Mouse (Mus musculus) stomach, embryonic 14.5 days (tissue): ENCODE data around the gene Dmwd. TPM values are rescaled to one million over a fixed set of nuclear protein-coding genes. Genes with fewer than 3 reads are reported as not detected.

Experiments used
- ATAC-seq: fragments of 200-750 bp; cut with Nextera tagmentation; 2 replicates; pipeline ENCODE4 v1.8.0; 2017; ENCODE audit warnings: low read depth, moderate TSS enrichment; ENCODE audit not compliant: insufficient number of reproducible peaks, insufficient read depth, low FRiP score
- H3K27ac ChIP-seq: fragments of 300-500 bp; sonication (generic); 2 replicates; pipeline ENCODE4 v1.5.1; 2014; ENCODE audit warnings: mild to moderate bottlenecking, low read length, moderate library complexity, mixed read lengths
- H3K27me3 ChIP-seq: fragments of 300-500 bp; sonication (generic); 2 replicates; pipeline ENCODE4 v1.6.1; 2014; ENCODE audit warnings: low read length, control low read depth, mixed read lengths; ENCODE audit not compliant: control insufficient read depth, insufficient read depth
- H3K36me3 ChIP-seq: fragments of 300-500 bp; sonication (generic); 2 replicates; pipeline ENCODE4 v1.6.1; 2014; ENCODE audit warnings: mild to moderate bottlenecking, control low read depth, low read length, moderate library complexity, mixed read lengths; ENCODE audit not compliant: control insufficient read depth, insufficient read depth
- H3K4me1 ChIP-seq: fragments of 300-500 bp; sonication (generic); 2 replicates; pipeline ENCODE4 v1.6.1; 2014; ENCODE audit warnings: low read length, control low read depth, mixed read lengths; ENCODE audit not compliant: control insufficient read depth, insufficient read depth
- H3K4me2 ChIP-seq: fragments of 300-500 bp; sonication (generic); replicated peaks from 2 replicates; pipeline ENCODE4 v1.6.1; 2014; ENCODE audit warnings: low read depth, low read length, control low read depth
- H3K4me3 ChIP-seq: fragments of 300-500 bp; sonication (generic); 2 replicates; pipeline ENCODE4 v1.5.1; 2014; ENCODE audit warnings: low read depth, low read length, control low read depth
- H3K9ac ChIP-seq: fragments of 300-500 bp; sonication (generic); replicated peaks from 2 replicates; pipeline ENCODE4 v1.6.1; 2014; ENCODE audit warnings: low read depth, mild to moderate bottlenecking, control low read depth, low read length, moderate library complexity, mixed read lengths
- H3K9me3 ChIP-seq: fragments of 300-500 bp; sonication (generic); 2 replicates; pipeline ENCODE4 v1.6.1; 2016; ENCODE audit warnings: low read depth, low read length, control low read depth; ENCODE audit not compliant: control insufficient read depth
- WGBS: fragments of 180-500 bp; shearing (Covaris S2); extraction: QIAGEN DNeasy Blood & Tissue Kit; methylation state at CpG from one replicate; pipeline ENCODE4 v1.1.7; 2014; 5-methylcytosine and 5-hydroxymethylcytosine counted together
- polyA plus RNA-seq: library from polyadenylated mRNA; unstranded; fragments of >200 nt; fragmentation: Nextera tagmentation; extraction: Ambion mirVana; gene quantifications from 2 replicates; pipeline ENCODE4 v1.2.1, GENCODE M21; 2014

Dmwd gene
- 14.3 and 16.8 TPM in 2 replicates for polyA plus RNA-seq

- Histone ChIP-seq H3K27me3 (no peaks in the 10 kb centered on the region), H3K4me1 (peaks cover 18% of the 10 kb centered on the region), H3K27ac (peak within 1 kb of the TSS; percentile 76)
These were observed at the start of gene Dmwd for GRCm38 (mm10) chr7:19075723-19076585. TSS of gene Dmwd (plus strand) at chr7:19076227.

GRCm38 (mm10) chr7:19028067-19028466 is 48.0 kb upstream of the Dmwd start:
- peaks cover 5% of the 10 kb centered on the region; the same call in 1 of the 2 replicates for H3K27me3 ChIP-seq
- H3K4me1 ChIP-seq, result peaks cover 11% of the 10 kb centered on the region
- no peak overlapping the region for H3K9ac ChIP-seq
- no peaks in the 10 kb centered on the region for H3K9me3 ChIP-seq
- H3K4me2 ChIP-seq, result no peak overlapping the region
- no peak overlapping the region for H3K27ac ChIP-seq
- no peak for ATAC-seq
- peaks cover 41% of the 10 kb centered on the region for H3K36me3 ChIP-seq
- no peak overlapping the region for H3K4me3 ChIP-seq

More at GRCm38 (mm10) chr7:19075723-19076585, at the start of gene Dmwd:
- under 1% methylated on average over 89 of the region's 91 CpGs for WGBS
- Histone ChIP-seq H3K9me3 (no peaks in the 10 kb centered on the region), H3K9ac (peak within 1 kb of the TSS; percentile 96), H3K4me2 (peak within 1 kb of the TSS; percentile 88), H3K36me3 (peaks cover 31% of the 10 kb centered on the region), H3K4me3 (peak within 1 kb of the TSS; percentile 98)
- ATAC-seq, result peak; percentile 98

GRCm38 (mm10) chr7:19029084-19029653 is 46.9 kb upstream of the Dmwd start:
- WGBS, result 61% methylated on average over 6 of the region's 6 CpGs
- Histone ChIP-seq H3K27me3 (no peaks in the 10 kb centered on the region), H3K4me3 (no peak overlapping the region), H3K9ac (no peak overlapping the region), H3K9me3 (no peaks in the 10 kb centered on the region), H3K27ac (no peak overlapping the region), H3K4me2 (no peak overlapping the region), H3K4me1 (peaks cover 8% of the 10 kb centered on the region), H3K36me3 (peaks cover 47% of the 10 kb centered on the region)
- peak; percentile 56 for ATAC-seq

GRCm38 (mm10) chr7:19031641-19032040 is 44.4 kb upstream of the Dmwd start:
- no peak overlapping the region for H3K4me3 ChIP-seq
- H3K4me2 ChIP-seq, result no peak overlapping the region
- no peaks in the 10 kb centered on the region for H3K4me1 ChIP-seq
- H3K27me3 ChIP-seq, result no peaks in the 10 kb centered on the region
- no peak overlapping the region for H3K27ac ChIP-seq
- ATAC-seq, result no peak
- no peaks in the 10 kb centered on the region for H3K9me3 ChIP-seq
- H3K9ac ChIP-seq, result no peak overlapping the region
- WGBS, result 86% methylated on average over 4 of the region's 4 CpGs
- H3K36me3 ChIP-seq, result peaks cover 68% of the 10 kb centered on the region

- H3K4me1 ChIP-seq, result no peaks in the 10 kb centered on the region
- H3K36me3 ChIP-seq, result peaks cover 95% of the 10 kb centered on the region
- no peak overlapping the region for H3K9ac ChIP-seq
- no peaks in the 10 kb centered on the region for H3K27me3 ChIP-seq
- 95% methylated on average over 6 of the region's 6 CpGs for WGBS
- no peak overlapping the region for H3K4me3 ChIP-seq
- H3K4me2 ChIP-seq, result no peak overlapping the region
- no peak for ATAC-seq
- no peak overlapping the region for H3K27ac ChIP-seq
- H3K9me3 ChIP-seq, result no peaks in the 10 kb centered on the region
These were observed 31.4 kb upstream of the Dmwd start for GRCm38 (mm10) chr7:19044616-19045015.

- Histone ChIP-seq H3K27me3 (no peaks in the 10 kb centered on the region), H3K9ac (no peak overlapping the region), H3K36me3 (peaks cover 94% of the 10 kb centered on the region), H3K4me1 (no peaks in the 10 kb centered on the region), H3K4me2 (no peak overlapping the region), H3K27ac (no peak overlapping the region), H3K4me3 (no peak overlapping the region), H3K9me3 (no peaks in the 10 kb centered on the region)
- WGBS, result 89% methylated on average over 11 of the region's 11 CpGs
- ATAC-seq, result no peak
These were observed 29.5 kb upstream of the Dmwd start for GRCm38 (mm10) chr7:19046286-19047069.

- Histone ChIP-seq H3K4me1 (no peaks in the 10 kb centered on the region), H3K4me3 (no peak overlapping the region), H3K36me3 (peaks cover 83% of the 10 kb centered on the region), H3K9me3 (no peaks in the 10 kb centered on the region), H3K9ac (no peak overlapping the region), H3K27me3 (no peaks in the 10 kb centered on the region), H3K27ac (no peak overlapping the region), H3K4me2 (no peak overlapping the region)
- no peak for ATAC-seq
- 85% methylated on average over 14 of the region's 14 CpGs for WGBS
These were observed 28.0 kb upstream of the Dmwd start for GRCm38 (mm10) chr7:19048006-19048527.

- H3K36me3 ChIP-seq, result peaks cover 73% of the 10 kb centered on the region
These were observed 26.8 kb upstream of the Dmwd start for GRCm38 (mm10) chr7:19049252-19049651.

More at GRCm38 (mm10) chr7:19049252-19049651, 26.8 kb upstream of the Dmwd start:
- Histone ChIP-seq H3K9me3 (no peaks in the 10 kb centered on the region), H3K27ac (no peak overlapping the region), H3K9ac (no peak overlapping the region), H3K4me2 (no peak overlapping the region), H3K4me1 (peaks cover 5% of the 10 kb centered on the region; the same call in 1 of the 2 replicates), H3K4me3 (no peak overlapping the region), H3K27me3 (no peaks in the 10 kb centered on the region)
- WGBS, result 87% methylated on average over 5 of the region's 5 CpGs
- no peak for ATAC-seq
